Mouse (Mus musculus) stomach, embryonic 16.5 days (tissue): ENCODE data around the gene Elp4. TPM values are rescaled to one million over a fixed set of nuclear protein-coding genes. Genes with fewer than 3 reads are reported as not detected.

ENCODE experiments used
- ATAC-seq: fragments of 200-750 bp; cut with Nextera tagmentation; 2 replicates; pipeline ENCODE4 v1.8.0; 2017; ENCODE audit warnings: moderate number of reproducible peaks, moderate TSS enrichment; ENCODE audit not compliant: insufficient read depth, low FRiP score
- H3K27ac ChIP-seq: fragments of 300-500 bp; sonication (generic); 2 replicates; pipeline ENCODE4 v1.5.1; 2014; ENCODE audit warnings: low read length
- H3K27me3 ChIP-seq: fragments of 300-500 bp; sonication (generic); 2 replicates; pipeline ENCODE4 v1.6.1; 2014; ENCODE audit warnings: low read length, control low read depth, mixed read lengths; ENCODE audit not compliant: control insufficient read depth, insufficient read depth
- H3K36me3 ChIP-seq: fragments of 300-500 bp; sonication (generic); 2 replicates; pipeline ENCODE4 v1.6.1; 2014; ENCODE audit warnings: low read length; ENCODE audit not compliant: control insufficient read depth, insufficient read depth
- H3K4me1 ChIP-seq: fragments of 300-500 bp; sonication (generic); 2 replicates; pipeline ENCODE4 v1.6.1; 2014; ENCODE audit warnings: low read length, control low read depth, mixed read lengths; ENCODE audit not compliant: control insufficient read depth, insufficient read depth
- H3K4me2 ChIP-seq: fragments of 300-500 bp; sonication (generic); 2 replicates; pipeline ENCODE4 v1.6.1; 2014; ENCODE audit warnings: low read depth, low read length, mixed read lengths
- H3K4me3 ChIP-seq: fragments of 300-500 bp; sonication (generic); replicated peaks from 2 replicates; pipeline ENCODE4 v1.5.1; 2014; ENCODE audit warnings: mild to moderate bottlenecking, low read length
- H3K9ac ChIP-seq: fragments of 300-500 bp; sonication (generic); 2 replicates; pipeline ENCODE4 v1.6.1; 2014; ENCODE audit warnings: low read length
- H3K9me3 ChIP-seq: fragments of 300-500 bp; sonication (generic); replicated peaks from 2 replicates; pipeline ENCODE4 v1.6.1; 2016; ENCODE audit warnings: low read length, control low read depth; ENCODE audit not compliant: control insufficient read depth
- WGBS: fragments of 180-500 bp; shearing (Covaris S2); extraction: QIAGEN DNeasy Blood & Tissue Kit; methylation state at CpG from one replicate; pipeline ENCODE4 v1.1.7; 2014; 5-methylcytosine and 5-hydroxymethylcytosine counted together
- polyA plus RNA-seq: library from polyadenylated mRNA; unstranded; fragments of >200 nt; fragmentation: Nextera tagmentation; extraction: Ambion mirVana; gene quantifications from 2 replicates; pipeline ENCODE4 v1.2.1, GENCODE M21; 2015

Gene Elp4
- polyA plus RNA-seq, 1 experiment from 2014 or later = 31.1 TPM

GRCm38 (mm10) chr2:105799840-105800239, 104.5 kb downstream of the Elp4 start:
- H3K36me3 ChIP-seq = no peaks in the 10 kb centered on the region
- no peaks in the 10 kb centered on the region for H3K9me3 ChIP-seq
- H3K4me3 ChIP-seq = no peak overlapping the region
- 85% methylated on average over 2 of the region's 2 CpGs for WGBS
- no peaks in the 10 kb centered on the region for H3K4me1 ChIP-seq
- no peaks in the 10 kb centered on the region for H3K27me3 ChIP-seq
- no peak overlapping the region for H3K9ac ChIP-seq
- ATAC-seq = no peak
- no peak overlapping the region for H3K4me2 ChIP-seq
- H3K27ac ChIP-seq = no peak overlapping the region

DNA sequence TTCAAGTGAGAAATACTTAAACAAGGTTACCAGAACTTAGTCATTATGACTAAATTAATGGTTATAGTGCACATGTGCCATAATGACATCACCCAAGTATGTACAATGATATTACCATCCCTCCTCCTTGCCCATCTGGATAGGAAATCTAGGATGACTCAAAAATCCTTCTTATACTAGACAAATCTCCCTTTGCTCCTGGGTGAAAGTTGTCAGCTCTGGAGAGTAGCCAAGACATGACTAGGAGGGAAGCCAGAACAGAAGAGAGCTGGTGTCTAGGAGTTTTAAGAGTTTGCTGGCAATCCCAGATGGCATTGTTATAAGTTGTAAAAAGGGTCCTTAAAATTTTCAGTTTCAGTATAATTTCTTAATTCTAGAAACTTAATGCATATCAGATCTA, 106.5 kb downstream of the Elp4 start:
- H3K27me3 ChIP-seq = no peaks in the 10 kb centered on the region
- H3K9ac ChIP-seq = no peak overlapping the region
- H3K9me3 ChIP-seq = no peaks in the 10 kb centered on the region
- H3K27ac ChIP-seq = no peak overlapping the region
- no peaks in the 10 kb centered on the region for H3K36me3 ChIP-seq
- ATAC-seq = no peak
- no peaks in the 10 kb centered on the region for H3K4me1 ChIP-seq
- H3K4me3 ChIP-seq = no peak overlapping the region
- no peak overlapping the region for H3K4me2 ChIP-seq

GRCm38 (mm10) chr2:105796101-105796500, 108.3 kb downstream of the Elp4 start:
- Histone ChIP-seq H3K27ac (no peak overlapping the region), H3K4me3 (no peak overlapping the region), H3K9ac (no peak overlapping the region), H3K4me1 (no peaks in the 10 kb centered on the region), H3K27me3 (no peaks in the 10 kb centered on the region), H3K9me3 (no peaks in the 10 kb centered on the region), H3K4me2 (no peak overlapping the region), H3K36me3 (no peaks in the 10 kb centered on the region)
- ATAC-seq = no peak

- H3K9me3 ChIP-seq = no peaks in the 10 kb centered on the region
- no peaks in the 10 kb centered on the region for H3K36me3 ChIP-seq
- H3K27ac ChIP-seq = no peak overlapping the region
- H3K4me3 ChIP-seq = no peak overlapping the region
- H3K4me1 ChIP-seq = no peaks in the 10 kb centered on the region
- H3K4me2 ChIP-seq = no peak overlapping the region
- ATAC-seq = no peak
- H3K9ac ChIP-seq = no peak overlapping the region
- 80% methylated on average over 12 of the region's 12 CpGs for WGBS
- no peaks in the 10 kb centered on the region for H3K27me3 ChIP-seq
Measured at GRCm38 (mm10) chr2:105792339-105793120, 111.8 kb downstream of the Elp4 start.

GRCm38 (mm10) chr2:105789936-105790335, 114.4 kb downstream of the Elp4 start:
- Histone ChIP-seq H3K27ac (no peak overlapping the region), H3K9ac (no peak overlapping the region), H3K4me1 (no peaks in the 10 kb centered on the region), H3K4me2 (no peak overlapping the region), H3K9me3 (no peaks in the 10 kb centered on the region), H3K4me3 (no peak overlapping the region), H3K36me3 (no peaks in the 10 kb centered on the region), H3K27me3 (no peaks in the 10 kb centered on the region)
- ATAC-seq = no peak
- 98% methylated on average over 1 of the region's 1 CpGs for WGBS

- H3K27ac ChIP-seq = no peak overlapping the region
- H3K27me3 ChIP-seq = no peaks in the 10 kb centered on the region
- H3K4me1 ChIP-seq = no peaks in the 10 kb centered on the region
- ATAC-seq = no peak
- no peak overlapping the region for H3K4me2 ChIP-seq
- no peaks in the 10 kb centered on the region for H3K36me3 ChIP-seq
- no peak overlapping the region for H3K9ac ChIP-seq
- H3K4me3 ChIP-seq = no peak overlapping the region
- 79% methylated on average over 4 of the region's 4 CpGs for WGBS
- H3K9me3 ChIP-seq = no peaks in the 10 kb centered on the region
Measured at GRCm38 (mm10) chr2:105787726-105788125, 116.6 kb downstream of the Elp4 start.

DNA sequence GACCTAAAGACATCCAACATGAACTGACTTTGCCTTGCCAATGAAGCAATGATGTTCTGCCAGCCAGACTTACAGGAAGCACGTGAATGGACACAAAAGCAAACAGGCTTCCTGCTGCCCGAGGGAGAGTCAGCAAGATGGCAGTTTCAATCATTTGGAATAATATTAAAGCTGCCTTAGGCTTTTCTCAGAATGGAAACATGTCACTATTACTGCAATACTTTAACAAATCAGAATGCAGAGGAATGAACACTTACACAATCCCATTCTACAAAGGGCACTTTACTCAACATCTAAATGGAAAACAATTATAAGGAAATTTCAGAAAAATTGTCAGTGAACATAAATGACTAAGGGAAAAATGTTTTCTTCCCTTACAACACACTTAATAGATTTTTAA, 117.4 kb downstream of the Elp4 start:
- Histone ChIP-seq H3K36me3 (no peaks in the 10 kb centered on the region), H3K9ac (no peak overlapping the region), H3K4me3 (no peak overlapping the region), H3K27me3 (no peaks in the 10 kb centered on the region), H3K4me1 (no peaks in the 10 kb centered on the region), H3K9me3 (no peaks in the 10 kb centered on the region), H3K27ac (no peak overlapping the region), H3K4me2 (no peak overlapping the region)
- ATAC-seq = no peak
- WGBS = 49% methylated on average over 2 of the region's 2 CpGs

DNA sequence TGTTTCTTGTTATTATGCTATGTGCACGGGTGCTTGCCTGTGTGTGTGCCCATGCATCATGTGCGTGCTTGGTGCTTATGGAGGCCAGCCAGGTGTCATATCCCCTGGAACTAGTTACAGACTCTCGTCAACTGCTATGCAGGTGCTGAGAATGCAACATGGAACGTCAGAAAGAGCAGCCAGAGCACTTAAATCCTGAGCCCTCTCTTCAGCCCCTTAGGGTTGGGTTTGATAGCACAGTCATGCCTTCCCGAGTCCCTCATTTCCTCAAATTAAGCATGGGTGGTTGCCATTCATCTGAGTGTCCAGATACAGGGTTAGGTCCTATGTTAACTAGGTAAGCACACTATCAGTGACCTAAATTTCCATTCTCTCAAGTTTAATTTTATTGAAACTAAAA, 121.5 kb downstream of the Elp4 start:
- Histone ChIP-seq H3K4me1 (no peaks in the 10 kb centered on the region), H3K9me3 (no peaks in the 10 kb centered on the region), H3K4me3 (no peak overlapping the region), H3K4me2 (no peak overlapping the region), H3K27ac (no peak overlapping the region), H3K9ac (no peak overlapping the region), H3K36me3 (no peaks in the 10 kb centered on the region), H3K27me3 (no peaks in the 10 kb centered on the region)
- ATAC-seq = no peak
- 85% methylated on average over 5 of the region's 5 CpGs for WGBS

- H3K9me3 ChIP-seq = no peaks in the 10 kb centered on the region
Measured at GRCm38 (mm10) chr2:105780739-105781138, 123.6 kb downstream of the Elp4 start.

More at GRCm38 (mm10) chr2:105780739-105781138, 123.6 kb downstream of the Elp4 start:
- no peak overlapping the region for H3K4me3 ChIP-seq
- no peak for ATAC-seq
- H3K27ac ChIP-seq = no peak overlapping the region
- no peaks in the 10 kb centered on the region for H3K27me3 ChIP-seq
- H3K4me1 ChIP-seq = no peaks in the 10 kb centered on the region
- WGBS = 85% methylated on average over 1 of the region's 1 CpGs
- H3K36me3 ChIP-seq = no peaks in the 10 kb centered on the region
- H3K9ac ChIP-seq = no peak overlapping the region
- H3K4me2 ChIP-seq = no peak overlapping the region
